Mouse (Mus musculus) testis, adult 2 months (tissue): ENCODE measurements around the gene Dram2. TPM values are rescaled to one million over a fixed set of nuclear protein-coding genes. Genes with fewer than 3 reads are reported as not detected.

Source experiments
- H3K27ac ChIP-seq: fragments of 200-500 bp; 2 replicates; pipeline ENCODE4 v1.5.1; 2012; ENCODE audit warnings: low read depth, low read length; ENCODE audit not compliant: control insufficient read depth, insufficient read depth
- H3K27me3 ChIP-seq: fragments of 200-500 bp; 2 replicates; pipeline ENCODE4 v1.6.1; 2012; ENCODE audit warnings: mild to moderate bottlenecking, low read length, moderate library complexity; ENCODE audit not compliant: control insufficient read depth, insufficient read depth
- H3K36me3 ChIP-seq: fragments of 200-500 bp; 2 replicates; pipeline ENCODE4 v1.6.1; 2012; ENCODE audit warnings: mild to moderate bottlenecking, low read length; ENCODE audit not compliant: control insufficient read depth, insufficient read depth
- H3K4me1 ChIP-seq: fragments of 200-500 bp; 2 replicates; pipeline ENCODE4 v1.6.1; 2012; ENCODE audit warnings: low read length; ENCODE audit not compliant: control insufficient read depth, insufficient read depth
- H3K4me3 ChIP-seq: fragments of 200-500 bp; 2 replicates; pipeline ENCODE4 v1.5.1; 2012; ENCODE audit warnings: low read depth, mild to moderate bottlenecking, low read length, moderate library complexity, mixed read lengths; ENCODE audit not compliant: control insufficient read depth
- CTCF ChIP-seq: fragments of 200-500 bp; IDR thresholded peaks from 2 replicates; pipeline ENCODE4 v1.5.1; 2012; ENCODE audit warnings: low read depth, mild to moderate bottlenecking, inconsistent platforms, low read length, moderate library complexity; ENCODE audit not compliant: control insufficient read depth, insufficient read depth, insufficient replicate concordance
- POLR2A ChIP-seq: fragments of 200-500 bp; IDR thresholded peaks from 2 replicates; pipeline ENCODE4 v1.6.1; 2012; ENCODE audit warnings: low read depth, mild to moderate bottlenecking, inconsistent platforms, low read length, moderate library complexity; ENCODE audit not compliant: control insufficient read depth
- polyA plus RNA-seq: library from polyadenylated mRNA; depleted of rRNA; stranded (reverse); fragments of >200 nt; gene quantifications from 2 replicates; pipeline ENCODE4 v1.2.3, GENCODE M21; 2012; rRNA removed

Dram2 gene
- 3.7 and 6.3 TPM in 2 replicates for polyA plus RNA-seq

GRCm38 (mm10) chr3:106547171-106547923 lies at the start of gene Dram2, which contains the start of gene Cept1:
Dram2 (plus strand) TSS chr3:106547798.
Cept1 (minus strand) TSS chr3:106547802.
- Histone ChIP-seq H3K36me3 (no peaks in the 10 kb centered on the region), H3K4me3 (peak within 1 kb of the TSS; percentile 92), H3K27me3 (no peaks in the 10 kb centered on the region), H3K27ac (peak within 1 kb of the TSS; percentile 57), H3K4me1 (peaks cover 3% of the 10 kb centered on the region; the same call in 1 of the 2 replicates)
- TF ChIP-seq POLR2A (peak; percentile 69), CTCF (no peak)

- Histone ChIP-seq H3K27ac (no peak overlapping the region), H3K36me3 (no peaks in the 10 kb centered on the region), H3K27me3 (no peaks in the 10 kb centered on the region)
Measured at GRCm38 (mm10) chr3:106500510-106500909, 47.1 kb upstream of the Dram2 start.

GRCm38 (mm10) chr3:106502892-106503291 lies 44.7 kb upstream of the Dram2 start:
- H3K27me3 ChIP-seq: no peaks in the 10 kb centered on the region
- no peaks in the 10 kb centered on the region for H3K4me1 ChIP-seq
- no peak overlapping the region for H3K27ac ChIP-seq
- H3K36me3 ChIP-seq: no peaks in the 10 kb centered on the region
- TF ChIP-seq POLR2A (no peak), CTCF (no peak)
- H3K4me3 ChIP-seq: no peak overlapping the region

More at GRCm38 (mm10) chr3:106500510-106500909, 47.1 kb upstream of the Dram2 start:
- TF ChIP-seq CTCF: no peak
- TF ChIP-seq POLR2A: no peak
- no peak overlapping the region for H3K4me3 ChIP-seq
- H3K4me1 ChIP-seq: no peaks in the 10 kb centered on the region

- TF ChIP-seq POLR2A (no peak), CTCF (no peak)
- Histone ChIP-seq H3K4me1 (no peaks in the 10 kb centered on the region), H3K27me3 (no peaks in the 10 kb centered on the region), H3K4me3 (no peak overlapping the region), H3K27ac (no peak overlapping the region), H3K36me3 (no peaks in the 10 kb centered on the region)
Measured at GRCm38 (mm10) chr3:106510669-106511068, 36.9 kb upstream of the Dram2 start.

GRCm38 (mm10) chr3:106515016-106515415 lies 32.6 kb upstream of the Dram2 start:
- Histone ChIP-seq H3K36me3 (no peaks in the 10 kb centered on the region), H3K27ac (no peak overlapping the region), H3K27me3 (no peaks in the 10 kb centered on the region), H3K4me3 (no peak overlapping the region), H3K4me1 (no peaks in the 10 kb centered on the region)
- TF ChIP-seq POLR2A (no peak), CTCF (no peak)

GRCm38 (mm10) chr3:106522730-106523129 lies 24.9 kb upstream of the Dram2 start:
- TF ChIP-seq CTCF: no peak
- no peak for TF ChIP-seq POLR2A
- Histone ChIP-seq H3K36me3 (no peaks in the 10 kb centered on the region), H3K27ac (no peak overlapping the region), H3K4me3 (no peak overlapping the region), H3K27me3 (no peaks in the 10 kb centered on the region), H3K4me1 (no peaks in the 10 kb centered on the region)

GRCm38 (mm10) chr3:106526411-106526810 lies 21.2 kb upstream of the Dram2 start:
- H3K4me1 ChIP-seq: no peaks in the 10 kb centered on the region
- no peak overlapping the region for H3K4me3 ChIP-seq
- H3K36me3 ChIP-seq: no peaks in the 10 kb centered on the region
- TF ChIP-seq POLR2A: no peak
- TF ChIP-seq CTCF: no peak
- no peaks in the 10 kb centered on the region for H3K27me3 ChIP-seq
- no peak overlapping the region for H3K27ac ChIP-seq
